Comparison of ENCODE assay signal across 8 mouse cellular contexts in genomic region chrX:109012371-109013031, GRCm38 (mm10). TPM values are rescaled to one million over a fixed set of nuclear protein-coding genes. Genes with fewer than 3 reads are reported as not detected.
DNase-seq lines count a peak whose midpoint lies in the region; ATAC-seq and TF ChIP-seq lines count a peak whose summit lies in the region.

No protein-coding gene starts in this region.

- peak overlapping the region; percentile 48 for H3K9ac ChIP-seq in forebrain, embryonic 13.5 days
- peak overlapping the region; percentile 34 for H3K9ac ChIP-seq in lung, embryonic 14.5 days

- peak; percentile 81 for DNase-seq in MEL-GATA-1-ER (ENCODE audit: extremely low read depth, low read depth)
- DNase-seq in layer of hippocampus, adult 8-10 months (ENCODE audit: low spot score in 2 of 2), result peak; percentile 11 to 18
- DNase-seq in lung, embryonic 14.5 days, result peak; percentile 81
- peak; percentile 68 for DNase-seq in thymus, postnatal 4 days

- H3K27me3 ChIP-seq in forebrain, embryonic 13.5 days, result no peaks in the 10 kb centered on the region
- no peaks in the 10 kb centered on the region for H3K27me3 ChIP-seq in lung, embryonic 14.5 days (ENCODE audit: insufficient read depth, low read length)

- H3K9me3 ChIP-seq in forebrain, embryonic 13.5 days (replicated peaks), result no peaks in the 10 kb centered on the region
- no peaks in the 10 kb centered on the region for H3K9me3 ChIP-seq in lung, embryonic 14.5 days (ENCODE audit: low read depth, low read length)

- WGBS in forebrain, embryonic 13.5 days, result 18% methylated on average over 23 of the region's 23 CpGs
- 10% methylated on average over 23 of the region's 23 CpGs for WGBS in lung, embryonic 14.5 days
- WGBS in olfactory bulb, adult 2 months, result 20% methylated on average over 23 of the region's 23 CpGs

- H3K4me1 ChIP-seq in forebrain, embryonic 13.5 days, result no peaks in the 10 kb centered on the region
- no peaks in the 10 kb centered on the region for H3K4me1 ChIP-seq in lung, embryonic 14.5 days (ENCODE audit: insufficient read depth)
- no peaks in the 10 kb centered on the region for H3K4me1 ChIP-seq in olfactory bulb, adult 2 months (ENCODE audit: control insufficient read depth, insufficient read depth, low read length)

- peak overlapping the region; percentile 70 for H3K27ac ChIP-seq in forebrain, embryonic 13.5 days
- H3K27ac ChIP-seq in lung, embryonic 14.5 days (ENCODE audit: low read depth), result peak overlapping the region; percentile 77
- no peak overlapping the region for H3K27ac ChIP-seq in olfactory bulb, adult 2 months (ENCODE audit: insufficient read depth, low read depth, low read length)

- no peak for TF ChIP-seq POLR2A in olfactory bulb, adult 2 months (IDR thresholded peaks at IDR 0.05; ENCODE audit: insufficient read depth, low read depth, low read length)

- peak; percentile 58 for TF ChIP-seq CTCF in lung, embryonic 14.5 days (IDR thresholded peaks at IDR 0.05; ENCODE audit: low read depth)
- no peak for TF ChIP-seq CTCF in olfactory bulb, adult 2 months (IDR thresholded peaks at IDR 0.05; ENCODE audit: insufficient read depth, low read depth, low read length)

- peak overlapping the region; percentile 61 for H3K4me2 ChIP-seq in forebrain, embryonic 13.5 days
- H3K4me2 ChIP-seq in lung, embryonic 14.5 days, result peak overlapping the region; percentile 59

- H3K4me3 ChIP-seq in forebrain, embryonic 13.5 days, result peak overlapping the region; percentile 47
- peak overlapping the region; percentile 46 for H3K4me3 ChIP-seq in lung, embryonic 14.5 days (ENCODE audit: low read depth, low read length)
- H3K4me3 ChIP-seq in olfactory bulb, adult 2 months (ENCODE audit: insufficient read depth, low read depth, low read length), result peak overlapping the region; percentile 54

- no peaks in the 10 kb centered on the region for H3K36me3 ChIP-seq in forebrain, embryonic 13.5 days (ENCODE audit: poor library complexity, severe bottlenecking)
- H3K36me3 ChIP-seq in lung, embryonic 14.5 days (ENCODE audit: insufficient read depth), result no peaks in the 10 kb centered on the region

- peak; percentile 60 for ATAC-seq in cerebellum, adult (ENCODE audit: insufficient number of reproducible peaks, low FRiP score, low TSS enrichment)
- peak; percentile 84 for ATAC-seq in forebrain, embryonic 13.5 days
- ATAC-seq in hematopoietic stem cell, adult 5-6 weeks (replicated peaks in 1 of 2; ENCODE audit: insufficient read depth in 1 of 2, low FRiP score in 2 of 2, low TSS enrichment in 1 of 2, low read depth in 1 of 2, poor library complexity in 2 of 2, severe bottlenecking in 2 of 2), result peak; percentile 66 to 69
- ATAC-seq in lung, embryonic 14.5 days (ENCODE audit: insufficient read depth), result peak; percentile 83

RNA-seq across cellular contexts. Expression of gene Hmgn5, which starts 0.7 kb away (rescaled TPM):
- 35.5 and 43.0 TPM in 2 replicates for polyA plus RNA-seq in forebrain, embryonic 13.5 days (2015; fragmentation: Nextera tagmentation; extraction: Ambion mirVana)
- 27.6 and 66.5 TPM in 2 replicates for total RNA-seq in hematopoietic stem cell, adult 5-6 weeks (2017)
- total RNA-seq in layer of hippocampus, adult 8-10 months (2022), result 10 to 100 TPM in 1 of 4 experiments, 1 to 10 TPM in 3; 8.4 to 10.0 (median 9.1) TPM
- 31.3 and 34.0 TPM in 2 replicates for polyA plus RNA-seq in lung, embryonic 14.5 days (2014; fragmentation: Nextera tagmentation; extraction: Ambion mirVana)
- not detected in 2 replicates for polyA plus RNA-seq in olfactory bulb, adult 2 months (2012; ENCODE audit: insufficient read depth, insufficient read length, low replicate concordance, missing spikeins)

Comparison
In these comparisons a context has a peak if more than half of its experiments do, and no peak if none do; other contexts are left out.
1. DNase-seq: peak in every context shown above with its lines; median percentile 81 in MEL-GATA-1-ER; 81 in lung, embryonic 14.5 days; 68 in thymus, postnatal 4 days; 14 in layer of hippocampus, adult 8-10 months.
2. RNA of gene Hmgn5, which starts 0.7 kb away (polyA plus RNA-seq): 35.5 to 43.0 TPM in forebrain, embryonic 13.5 days and 31.3 to 34.0 TPM in lung, embryonic 14.5 days; not detected in olfactory bulb, adult 2 months; every median in the first group is over 10 times any median in the second.
3. Peak in every context shown above with its lines, with median percentiles within 50 percentile points of each other: ATAC-seq and H3K4me3 ChIP-seq.